Mouse (Mus musculus) heart, adult 2 months (tissue): ENCODE data around the gene Gadd45g. TPM values are rescaled to one million over a fixed set of nuclear protein-coding genes. Genes with fewer than 3 reads are reported as not detected.

ENCODE experiments used
- DNase-seq, 2 experiments: peaks; one replicate each; pipeline ENCODE4 v3.0.0; 2021
- H3K27ac ChIP-seq: fragments of 200-600 bp; 2 replicates; pipeline ENCODE4 v1.8.1; 2022
- H3K27me3 ChIP-seq: fragments of 200-500 bp; 2 replicates; pipeline ENCODE4 v1.6.1; 2012; ENCODE audit warnings: mild to moderate bottlenecking, low read length, inconsistent platforms, mixed read lengths; ENCODE audit not compliant: control insufficient read depth, insufficient read depth
- H3K36me3 ChIP-seq: fragments of 200-500 bp; 2 replicates; pipeline ENCODE4 v1.6.1; 2012; ENCODE audit warnings: low read length, inconsistent platforms; ENCODE audit not compliant: control insufficient read depth, insufficient read depth
- H3K4me1 ChIP-seq: fragments of 200-500 bp; 2 replicates; pipeline ENCODE4 v1.6.1; 2011; ENCODE audit warnings: low read length; ENCODE audit not compliant: control insufficient read depth, insufficient read depth
- H3K4me3 ChIP-seq: fragments of 200-600 bp; 2 replicates; pipeline ENCODE4 v1.8.1; 2022
- H3K79me2 ChIP-seq: fragments of 200-500 bp; replicated peaks from 2 replicates; pipeline ENCODE4 v1.6.1; 2012; ENCODE audit warnings: mild to moderate bottlenecking, inconsistent platforms, low read length, moderate library complexity, mixed read lengths; ENCODE audit not compliant: control insufficient read depth, insufficient read depth
- H3K9ac ChIP-seq: fragments of 200-500 bp; 2 replicates; pipeline ENCODE4 v1.6.1; 2012; ENCODE audit warnings: low read depth, mild to moderate bottlenecking, control low read depth, inconsistent platforms, low read length, mixed read lengths
- CTCF ChIP-seq: fragments of 200-600 bp; IDR thresholded peaks from 2 replicates; pipeline ENCODE4 v1.8.1; 2022; ENCODE audit warnings: antibody characterized with exemption, mild to moderate bottlenecking, moderate library complexity
- EP300 ChIP-seq: fragments of 200-500 bp; IDR thresholded peaks from 2 replicates; pipeline ENCODE4 v1.6.1; 2011; ENCODE audit warnings: low read depth, low read length, control low read depth; ENCODE audit not compliant: insufficient read depth
- POLR2A ChIP-seq: fragments of 200-500 bp; IDR thresholded peaks from 2 replicates; pipeline ENCODE4 v1.6.1; 2011; ENCODE audit warnings: mild to moderate bottlenecking, low read depth, low read length, control low read depth; ENCODE audit not compliant: insufficient read depth
- WGBS: fragments of 180-500 bp; shearing (Covaris S2); methylation state at CpG from one replicate; pipeline ENCODE4 v1.1.7; 2018; 5-methylcytosine and 5-hydroxymethylcytosine counted together
- intact Hi-C: fragments of 180-260 bp; cut with DNase I; formaldehyde crosslinking; loops from one replicate; pipeline ENCODE4 v1.15.1; 2025
- polyA plus RNA-seq: library from polyadenylated mRNA; depleted of rRNA; stranded (reverse); fragments of >200 nt; gene quantifications from 2 replicates; pipeline ENCODE4 v1.2.3, GENCODE M21; 2012
- total RNA-seq, 2 experiments: library from RNA; stranded (reverse); gene quantifications; 2 replicates each; pipeline ENCODE4 v1.2.3; 2021

Gene Gadd45g
- total and polyA plus RNA-seq, 3 experiments = 8.2 to 24.3 (median 19.0) TPM

DNA sequence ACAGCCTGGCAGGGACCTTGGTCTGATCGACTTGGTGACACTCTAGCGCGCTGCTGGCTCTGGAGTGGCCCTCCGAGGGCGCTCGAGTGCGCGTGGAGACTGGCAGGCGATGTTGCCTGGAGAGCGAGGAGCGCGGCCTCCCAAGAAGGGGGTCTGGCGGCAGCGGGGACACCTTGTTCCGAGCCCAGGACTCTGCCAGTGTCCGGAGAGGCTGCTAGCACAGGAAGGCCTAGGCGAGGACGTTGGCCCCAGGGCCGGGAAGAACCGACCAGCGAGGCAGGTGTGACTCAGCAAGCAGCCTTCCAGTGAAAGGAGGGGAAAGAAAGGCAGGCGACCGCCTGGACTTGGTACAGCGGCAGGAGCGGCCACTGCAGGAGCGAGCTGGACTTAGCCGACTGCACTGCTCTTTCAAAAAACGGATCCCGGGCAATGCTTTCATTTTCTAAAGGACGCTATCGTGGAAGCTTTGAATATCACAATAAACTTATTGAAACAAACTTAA, 1.6 kb downstream of the Gadd45g start:
- intact Hi-C loops = loop anchor here (1.0 to 5.0 kb wide), 7 partner anchors 20 to 239 kb away; no protein-coding TSS in a partner anchor
- peak overlapping the region; percentile 73 for H3K9ac ChIP-seq
- TF ChIP-seq POLR2A (peak; percentile 43; the same call in 1 of the 2 replicates), EP300 (0 out of 2 replicates have a peak, but pooled peaks have one; percentile 23), CTCF (peak; percentile 72)
- peak overlapping the region; percentile 97 for H3K27ac ChIP-seq
- WGBS = under 1% methylated on average over 31 of the region's 31 CpGs
- no peaks in the 10 kb centered on the region for H3K79me2 ChIP-seq
- H3K4me1 ChIP-seq = peaks cover 7% of the 10 kb centered on the region
- DNase-seq = peak; percentile 87 to 89
- H3K27me3 ChIP-seq = no peaks in the 10 kb centered on the region
- peak overlapping the region; percentile 83 for H3K4me3 ChIP-seq
- H3K36me3 ChIP-seq = no peaks in the 10 kb centered on the region

DNA sequence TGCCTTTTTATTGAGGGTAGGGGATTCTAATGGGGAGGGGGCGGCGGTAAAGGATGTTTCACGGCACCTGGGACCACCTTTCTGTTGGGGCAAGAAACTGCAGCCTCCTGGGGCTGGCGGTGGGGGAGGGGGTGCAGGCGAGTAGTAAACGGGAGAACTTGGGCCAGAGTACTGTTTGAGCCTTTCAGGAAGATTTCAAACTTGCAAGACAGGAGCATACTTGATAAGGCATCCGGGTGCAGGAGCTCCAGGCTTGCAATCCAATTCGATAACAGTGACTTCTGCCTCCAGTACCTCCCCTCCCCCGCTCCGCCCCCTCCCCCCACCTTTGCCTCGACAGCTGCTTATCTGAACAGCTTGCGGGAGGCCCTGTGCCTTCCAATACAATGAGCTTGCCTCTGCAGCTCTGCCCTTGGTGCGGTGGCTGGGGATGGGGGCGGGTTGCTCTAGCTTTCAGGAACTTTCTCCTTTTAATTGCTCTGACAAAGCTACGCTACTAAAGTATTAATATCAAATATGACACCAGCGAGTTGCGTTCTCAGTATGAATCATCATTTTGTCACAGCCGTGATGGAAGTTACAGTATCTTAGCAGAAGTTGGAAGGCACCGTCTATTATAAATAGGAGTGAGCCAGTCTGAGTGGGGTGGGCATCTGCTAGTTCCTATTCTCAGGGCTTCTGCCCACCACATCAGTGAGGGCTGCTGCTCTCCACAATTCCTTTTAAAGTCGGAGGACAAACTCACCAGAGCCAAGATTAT, 2.2 kb downstream of the Gadd45g start:
- H3K27ac ChIP-seq = peak overlapping the region; percentile 97
- intact Hi-C loops = loop anchor here (1.0 to 5.0 kb wide), 4 partner anchors 54 to 239 kb away; no protein-coding TSS in a partner anchor
- H3K36me3 ChIP-seq = no peaks in the 10 kb centered on the region
- H3K27me3 ChIP-seq = no peaks in the 10 kb centered on the region
- no peaks in the 10 kb centered on the region for H3K79me2 ChIP-seq
- TF ChIP-seq POLR2A (no peak), CTCF (no peak), EP300 (no peak)
- H3K4me3 ChIP-seq = peak overlapping the region; percentile 83
- DNase-seq = peak; percentile 53 to 65
- H3K9ac ChIP-seq = peak overlapping the region; percentile 73
- 1% methylated on average over 18 of the region's 20 CpGs for WGBS
- H3K4me1 ChIP-seq = peaks cover 11% of the 10 kb centered on the region

DNA sequence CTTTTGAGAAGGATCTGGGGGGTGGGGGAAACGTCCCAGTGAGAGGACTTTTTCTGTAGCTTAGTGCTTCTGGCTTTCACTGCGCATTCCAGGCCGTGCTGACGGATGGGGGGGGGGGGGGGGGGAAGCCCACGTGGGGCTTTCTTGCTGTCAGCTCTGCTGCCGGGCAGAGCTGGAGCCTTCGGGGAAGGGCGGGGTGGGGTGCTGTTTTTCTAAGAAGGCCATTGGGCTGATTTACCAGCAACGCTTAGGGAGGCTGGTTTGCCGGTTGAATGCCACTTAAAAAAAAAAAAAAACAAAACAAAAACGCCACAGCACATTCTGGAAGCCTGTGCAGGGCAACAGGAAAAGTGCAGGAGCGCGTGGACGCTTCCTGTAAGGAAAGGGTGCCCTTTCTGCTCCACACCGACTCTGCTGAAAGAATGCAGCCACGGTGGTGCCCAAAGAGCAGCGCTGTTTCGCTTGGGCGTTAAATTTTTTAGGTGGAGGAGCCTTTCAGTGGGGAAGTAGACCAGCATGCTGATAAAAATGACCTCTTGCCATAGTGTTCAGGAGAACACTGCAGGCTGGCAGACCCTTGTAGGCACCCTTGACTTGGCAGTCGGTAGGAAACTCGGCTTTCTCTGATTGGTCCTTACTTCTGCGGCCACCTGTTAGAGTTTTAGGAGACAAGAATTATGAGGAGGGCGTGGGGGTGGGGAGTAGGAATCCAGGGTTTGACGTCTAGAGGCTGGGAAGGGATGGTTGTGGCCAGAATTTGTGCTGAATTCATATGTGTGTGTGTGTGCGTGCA, 3.0 kb downstream of the Gadd45g start:
- DNase-seq = peak; percentile 54 to 59
- peaks cover 11% of the 10 kb centered on the region for H3K4me1 ChIP-seq
- H3K79me2 ChIP-seq = no peaks in the 10 kb centered on the region
- no peaks in the 10 kb centered on the region for H3K36me3 ChIP-seq
- no peaks in the 10 kb centered on the region for H3K27me3 ChIP-seq
- intact Hi-C loops = loop anchor here (5.0 kb wide), 3 partner anchors 113 to 238 kb away; no protein-coding TSS in a partner anchor
- peak overlapping the region; percentile 97 for H3K27ac ChIP-seq
- no peak for TF ChIP-seq CTCF
- TF ChIP-seq EP300 = 0 out of 2 replicates have a peak, but pooled peaks have one; percentile 39
- TF ChIP-seq POLR2A = peak; percentile 16; the same call in 1 of the 2 replicates
- peak overlapping the region; percentile 43 for H3K9ac ChIP-seq
- H3K4me3 ChIP-seq = peak overlapping the region; percentile 83
- WGBS = 11% methylated on average over 25 of the region's 25 CpGs

DNA sequence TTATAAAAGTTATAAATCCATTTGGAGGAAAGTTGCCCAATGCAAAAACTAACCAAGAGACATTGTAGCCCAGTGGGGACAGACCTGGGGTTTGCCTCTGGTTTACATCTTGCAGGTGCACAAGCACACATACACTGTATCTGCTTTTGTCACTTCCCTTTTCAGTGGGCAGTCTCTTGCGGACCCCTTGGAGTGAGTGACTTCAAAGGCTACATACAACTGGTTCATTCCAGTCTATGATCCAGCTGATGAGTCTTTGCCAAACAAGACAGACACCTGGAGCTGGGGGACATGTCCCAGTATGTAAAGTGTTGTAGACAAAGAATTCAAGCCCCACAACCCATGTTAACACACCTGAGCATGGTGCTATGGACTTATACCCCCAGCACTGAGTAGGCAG, 4.1 kb downstream of the Gadd45g start:
- H3K27me3 ChIP-seq = no peaks in the 10 kb centered on the region
- no peak overlapping the region for H3K4me3 ChIP-seq
- no peak for TF ChIP-seq CTCF
- TF ChIP-seq POLR2A = no peak
- TF ChIP-seq EP300 = no peak
- peaks cover 8% of the 10 kb centered on the region for H3K4me1 ChIP-seq
- WGBS = 91% methylated on average over 1 of the region's 1 CpGs
- intact Hi-C loops = no loop called here
- no peak overlapping the region for H3K27ac ChIP-seq
- H3K9ac ChIP-seq = no peak overlapping the region
- no peaks in the 10 kb centered on the region for H3K79me2 ChIP-seq
- no peak for DNase-seq
- no peaks in the 10 kb centered on the region for H3K36me3 ChIP-seq

DNA sequence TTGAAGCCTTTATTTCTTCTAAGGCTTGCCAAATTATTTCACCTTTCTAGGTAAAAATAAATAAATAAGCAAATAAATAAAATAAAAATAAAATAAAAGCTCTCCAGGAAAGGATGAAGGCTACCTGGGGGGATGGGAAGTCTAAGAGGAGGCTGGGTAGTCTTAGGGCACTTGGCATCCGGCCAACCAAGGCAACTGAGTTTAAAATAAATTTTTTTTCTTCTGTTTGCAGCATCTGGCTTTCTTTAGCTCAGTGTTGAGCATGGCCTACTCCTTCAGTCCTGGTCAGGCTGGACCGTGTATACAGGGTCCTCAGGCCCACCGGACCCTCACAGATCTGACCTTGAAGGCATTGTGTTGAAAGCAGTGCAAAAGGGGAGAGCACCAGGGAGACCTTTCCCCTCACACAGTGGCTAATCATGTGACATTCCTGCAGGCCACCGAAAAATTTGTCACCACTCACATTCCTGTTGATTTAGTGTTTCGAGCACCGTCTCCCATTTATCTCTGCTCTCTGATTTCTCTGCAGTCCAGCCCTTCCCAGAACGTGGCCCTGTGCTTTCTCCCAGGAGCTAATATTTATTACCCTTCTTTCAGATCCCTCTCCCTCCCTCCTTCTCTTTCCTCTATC, 6.2 kb downstream of the Gadd45g start:
- H3K9ac ChIP-seq = no peak overlapping the region
- H3K4me3 ChIP-seq = no peak overlapping the region
- TF ChIP-seq CTCF (no peak), EP300 (no peak), POLR2A (no peak)
- no peaks in the 10 kb centered on the region for H3K36me3 ChIP-seq
- H3K4me1 ChIP-seq = peaks cover 8% of the 10 kb centered on the region
- H3K27me3 ChIP-seq = no peaks in the 10 kb centered on the region
- intact Hi-C loops = no loop called here
- 43% methylated on average over 7 of the region's 7 CpGs for WGBS
- no peak overlapping the region for H3K27ac ChIP-seq
- H3K79me2 ChIP-seq = no peaks in the 10 kb centered on the region
- no peak for DNase-seq
